Mouse (Mus musculus) bone marrow macrophage, adult 2 months (primary cell): ENCODE results near the gene Nxpe5.

Source experiments
- CTCF ChIP-seq: IDR thresholded peaks from 2 replicates; pipeline ENCODE4 v1.5.1; 2012; ENCODE audit warnings: low read depth, mild to moderate bottlenecking, low read length, moderate library complexity
- POLR2A ChIP-seq: IDR thresholded peaks from 2 replicates; pipeline ENCODE4 v1.6.1; 2012; ENCODE audit warnings: mild to moderate bottlenecking, low read depth, low read length, borderline replicate concordance

- no peak for TF ChIP-seq CTCF
- TF ChIP-seq POLR2A = no peak
These were observed 40.0 kb downstream of the Nxpe5 start for GRCm38 (mm10) chr5:138265712-138266111.
